Mouse (Mus musculus) heart, embryonic 12.5 days (tissue): ENCODE data around the gene Stat6. TPM values are rescaled to one million over a fixed set of nuclear protein-coding genes. Genes with fewer than 3 reads are reported as not detected.

ENCODE experiments used
- ATAC-seq: fragments of 200-750 bp; cut with Nextera tagmentation; 2 replicates; pipeline ENCODE4 v1.8.0; 2017; ENCODE audit warnings: moderate TSS enrichment, moderate library complexity; ENCODE audit not compliant: insufficient number of reproducible peaks, low FRiP score
- H3K27ac ChIP-seq: fragments of 300-500 bp; sonication (generic); 2 replicates; pipeline ENCODE4 v1.5.1; 2016; ENCODE audit warnings: mild to moderate bottlenecking, moderate library complexity; ENCODE audit not compliant: poor library complexity, severe bottlenecking
- H3K27me3 ChIP-seq: fragments of 300-500 bp; sonication (generic); replicated peaks from 2 replicates; pipeline ENCODE4 v1.6.1; 2016; ENCODE audit warnings: mild to moderate bottlenecking, moderate library complexity
- H3K36me3 ChIP-seq: fragments of 300-500 bp; sonication (generic); 2 replicates; pipeline ENCODE4 v1.6.1; 2016; ENCODE audit warnings: mild to moderate bottlenecking, moderate library complexity
- H3K4me1 ChIP-seq: fragments of 300-500 bp; sonication (generic); replicated peaks from 2 replicates; pipeline ENCODE4 v1.6.1; 2016; ENCODE audit warnings: mild to moderate bottlenecking
- H3K4me2 ChIP-seq: fragments of 300-500 bp; sonication (generic); 2 replicates; pipeline ENCODE4 v1.6.1; 2016; ENCODE audit warnings: mild to moderate bottlenecking, moderate library complexity
- H3K4me3 ChIP-seq: fragments of 300-500 bp; sonication (generic); 2 replicates; pipeline ENCODE4 v1.5.1; 2016; ENCODE audit warnings: mild to moderate bottlenecking
- H3K9ac ChIP-seq: fragments of 300-500 bp; sonication (generic); 2 replicates; pipeline ENCODE4 v1.6.1; 2016; ENCODE audit warnings: mild to moderate bottlenecking, moderate library complexity
- H3K9me3 ChIP-seq: fragments of 300-500 bp; sonication (generic); replicated peaks from 2 replicates; pipeline ENCODE4 v1.6.1; 2016; ENCODE audit warnings: mild to moderate bottlenecking, moderate library complexity
- WGBS: fragments of 180-500 bp; shearing (Covaris S2); methylation state at CpG from one replicate; pipeline ENCODE4 v1.1.7; 2016; 5-methylcytosine and 5-hydroxymethylcytosine counted together
- polyA plus RNA-seq: library from polyadenylated mRNA; unstranded; fragments of >200 nt; fragmentation: Nextera tagmentation; extraction: Ambion mirVana; gene quantifications from 2 replicates; pipeline ENCODE4 v1.2.1, GENCODE M21; 2016

Stat6 gene
- polyA plus RNA-seq, 1 experiment from 2014 or later, result 28.2 TPM

GRCm38 (mm10) chr10:127603437-127604371 lies 39.1 kb upstream of the Stat6 start:
- WGBS, result 54% methylated on average over 13 of the region's 13 CpGs
- Histone ChIP-seq H3K9ac (no peak overlapping the region), H3K4me2 (no peak overlapping the region), H3K9me3 (no peaks in the 10 kb centered on the region), H3K36me3 (peaks cover 47% of the 10 kb centered on the region), H3K27me3 (no peaks in the 10 kb centered on the region), H3K27ac (no peak overlapping the region; the same call in 1 of the 2 replicates), H3K4me3 (no peak overlapping the region), H3K4me1 (peaks cover 51% of the 10 kb centered on the region)
- ATAC-seq, result no peak

- no peak overlapping the region for H3K4me2 ChIP-seq
- peaks cover 56% of the 10 kb centered on the region for H3K36me3 ChIP-seq
- H3K9me3 ChIP-seq, result no peaks in the 10 kb centered on the region
- ATAC-seq, result no peak; the same call in 1 of the 2 replicates
- H3K4me1 ChIP-seq, result peaks cover 43% of the 10 kb centered on the region
- H3K4me3 ChIP-seq, result no peak overlapping the region
- WGBS, result 41% methylated on average over 15 of the region's 15 CpGs
- H3K27me3 ChIP-seq, result no peaks in the 10 kb centered on the region
- no peak overlapping the region for H3K9ac ChIP-seq
- no peak overlapping the region for H3K27ac ChIP-seq
These were observed 38.1 kb upstream of the Stat6 start for GRCm38 (mm10) chr10:127604465-127605250.

- no peaks in the 10 kb centered on the region for H3K27me3 ChIP-seq
- WGBS, result 79% methylated on average over 8 of the region's 8 CpGs
- no peak for ATAC-seq
- H3K36me3 ChIP-seq, result peaks cover 60% of the 10 kb centered on the region
- H3K27ac ChIP-seq, result no peak overlapping the region
- H3K9ac ChIP-seq, result no peak overlapping the region
- peaks cover 37% of the 10 kb centered on the region for H3K4me1 ChIP-seq
- no peaks in the 10 kb centered on the region for H3K9me3 ChIP-seq
- H3K4me3 ChIP-seq, result no peak overlapping the region
- H3K4me2 ChIP-seq, result no peak overlapping the region
These were observed 37.6 kb upstream of the Stat6 start for GRCm38 (mm10) chr10:127605251-127605547.

GRCm38 (mm10) chr10:127605756-127606155 lies 37.0 kb upstream of the Stat6 start:
- Histone ChIP-seq H3K4me1 (peaks cover 32% of the 10 kb centered on the region), H3K4me3 (no peak overlapping the region), H3K9ac (no peak overlapping the region), H3K4me2 (no peak overlapping the region), H3K9me3 (no peaks in the 10 kb centered on the region), H3K27ac (no peak overlapping the region), H3K36me3 (peaks cover 66% of the 10 kb centered on the region), H3K27me3 (no peaks in the 10 kb centered on the region)
- ATAC-seq, result no peak
- 91% methylated on average over 9 of the region's 9 CpGs for WGBS

- peaks cover 28% of the 10 kb centered on the region for H3K4me1 ChIP-seq
- peaks cover 69% of the 10 kb centered on the region for H3K36me3 ChIP-seq
- no peak overlapping the region for H3K4me2 ChIP-seq
- H3K27me3 ChIP-seq, result no peaks in the 10 kb centered on the region
- no peak overlapping the region for H3K4me3 ChIP-seq
- H3K9ac ChIP-seq, result no peak overlapping the region
- no peak for ATAC-seq
- WGBS, result 83% methylated on average over 7 of the region's 7 CpGs
- H3K27ac ChIP-seq, result no peak overlapping the region
- no peaks in the 10 kb centered on the region for H3K9me3 ChIP-seq
These were observed 35.7 kb upstream of the Stat6 start for GRCm38 (mm10) chr10:127607059-127607458.

- H3K4me2 ChIP-seq, result no peak overlapping the region
- no peaks in the 10 kb centered on the region for H3K9me3 ChIP-seq
- ATAC-seq, result no peak
- no peaks in the 10 kb centered on the region for H3K27me3 ChIP-seq
- no peak overlapping the region for H3K27ac ChIP-seq
- no peak overlapping the region for H3K4me3 ChIP-seq
- H3K9ac ChIP-seq, result 0 out of 2 replicates have a peak overlapping the region, but pooled peaks have one; percentile 5
- 72% methylated on average over 9 of the region's 9 CpGs for WGBS
- H3K4me1 ChIP-seq, result peaks cover 19% of the 10 kb centered on the region
- peaks cover 70% of the 10 kb centered on the region for H3K36me3 ChIP-seq
These were observed 33.2 kb upstream of the Stat6 start for GRCm38 (mm10) chr10:127609415-127610065.

- Histone ChIP-seq H3K27ac (no peak overlapping the region), H3K4me2 (no peak overlapping the region), H3K27me3 (no peaks in the 10 kb centered on the region), H3K9me3 (no peaks in the 10 kb centered on the region), H3K4me1 (peaks cover 19% of the 10 kb centered on the region), H3K9ac (no peak overlapping the region), H3K4me3 (no peak overlapping the region), H3K36me3 (peaks cover 65% of the 10 kb centered on the region)
- no peak for ATAC-seq
- 84% methylated on average over 9 of the region's 9 CpGs for WGBS
These were observed 32.7 kb upstream of the Stat6 start for GRCm38 (mm10) chr10:127610066-127610415.

GRCm38 (mm10) chr10:127612079-127612775 lies 30.6 kb upstream of the Stat6 start:
- Histone ChIP-seq H3K27me3 (no peaks in the 10 kb centered on the region), H3K27ac (no peak overlapping the region), H3K9me3 (no peaks in the 10 kb centered on the region), H3K9ac (no peak overlapping the region), H3K4me1 (peaks cover 38% of the 10 kb centered on the region), H3K4me3 (no peak overlapping the region), H3K36me3 (peaks cover 46% of the 10 kb centered on the region), H3K4me2 (no peak overlapping the region)
- 60% methylated on average over 14 of the region's 14 CpGs for WGBS
- ATAC-seq, result no peak

- Histone ChIP-seq H3K4me2 (peak overlapping the region; percentile 27), H3K9ac (0 out of 2 replicates have a peak overlapping the region, but pooled peaks have one; percentile 15), H3K27ac (peak overlapping the region; percentile 75), H3K36me3 (peaks cover 28% of the 10 kb centered on the region), H3K27me3 (no peaks in the 10 kb centered on the region), H3K4me1 (peaks cover 58% of the 10 kb centered on the region), H3K9me3 (no peaks in the 10 kb centered on the region), H3K4me3 (no peak overlapping the region)
- 29% methylated on average over 12 of the region's 12 CpGs for WGBS
- 0 out of 2 replicates have a peak, but pooled peaks have one; percentile 29 for ATAC-seq
These were observed 28.4 kb upstream of the Stat6 start for GRCm38 (mm10) chr10:127614236-127615033.

GRCm38 (mm10) chr10:127615034-127615374 lies 27.8 kb upstream of the Stat6 start:
- ATAC-seq, result no peak
- H3K4me3 ChIP-seq, result no peak overlapping the region
- H3K27ac ChIP-seq, result peak overlapping the region; percentile 75
- peaks cover 64% of the 10 kb centered on the region for H3K4me1 ChIP-seq
- H3K27me3 ChIP-seq, result no peaks in the 10 kb centered on the region
- H3K4me2 ChIP-seq, result peak overlapping the region; percentile 27
- no peak overlapping the region for H3K9ac ChIP-seq
- peaks cover 23% of the 10 kb centered on the region for H3K36me3 ChIP-seq
- WGBS, result 15% methylated on average over 2 of the region's 2 CpGs
- H3K9me3 ChIP-seq, result no peaks in the 10 kb centered on the region
